Mouse (Mus musculus): ENCODE data around the gene 9330182L06Rik. TPM values are rescaled to one million over a fixed set of nuclear protein-coding genes. Genes with fewer than 3 reads are reported as not detected.

9330182L06Rik gene
- polyA plus RNA-seq, 1 experiment from 2014 or later: 3.3 TPM

DNA sequence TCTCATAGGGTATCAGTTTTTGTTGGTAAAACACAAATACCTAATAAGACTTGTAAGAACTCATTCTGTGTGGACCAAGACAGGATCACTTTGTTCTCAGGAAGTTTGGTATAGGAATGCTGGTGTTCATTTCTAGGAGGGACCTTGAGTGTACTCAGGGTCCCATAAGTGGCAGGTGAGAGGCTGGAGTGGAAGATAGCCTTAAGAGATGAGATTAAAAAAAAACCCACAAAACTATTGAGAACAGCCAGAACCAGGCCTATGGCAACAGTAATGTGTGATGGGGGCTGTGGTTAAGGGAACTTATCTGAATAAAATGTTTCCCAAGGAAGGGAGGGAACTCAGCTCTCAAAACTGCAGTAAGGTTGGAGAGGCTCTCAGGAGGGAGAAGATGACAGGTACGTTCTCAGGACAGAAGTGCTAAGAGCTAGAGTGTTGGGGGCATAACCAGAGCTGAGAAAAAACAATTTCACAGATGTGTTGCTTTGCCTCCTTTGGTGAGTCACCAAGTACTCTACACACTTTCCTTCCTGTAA is 126.0 kb downstream of the 9330182L06Rik start:
- ATAC-seq (ENCODE audit: low FRiP score, low TSS enrichment): no peak

DNA sequence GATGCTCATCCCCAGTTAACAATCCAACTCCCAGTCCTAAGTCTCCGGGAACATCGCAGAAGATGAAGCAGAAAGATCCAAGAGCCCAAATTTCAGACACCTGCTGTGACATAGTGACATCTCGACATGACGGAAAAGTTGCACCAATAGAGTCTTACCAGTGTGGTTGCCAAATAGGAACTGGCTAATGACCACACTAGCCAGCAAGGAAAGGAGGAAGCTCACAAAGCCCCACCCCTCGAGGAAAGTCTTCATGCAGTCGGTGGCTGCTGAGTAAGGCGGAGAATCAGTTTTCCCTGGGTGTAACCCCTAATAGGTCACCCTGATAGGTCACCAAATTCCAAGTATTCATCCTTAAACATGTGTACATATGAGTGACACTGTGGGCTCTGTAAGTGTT is 151.2 kb downstream of the 9330182L06Rik start:
- H3K27me3 ChIP-seq (ENCODE audit: control insufficient read depth, insufficient read depth, low read length): no peaks in the 10 kb centered on the region
- no peak overlapping the region for H3K9ac ChIP-seq (ENCODE audit: low read depth, low read length)
- H3K4me1 ChIP-seq (ENCODE audit: control insufficient read depth, insufficient read depth, low read length): no peaks in the 10 kb centered on the region
- H3K4me2 ChIP-seq (replicated peaks; ENCODE audit: low read depth, low read length): no peak overlapping the region
- H3K36me3 ChIP-seq (ENCODE audit: control insufficient read depth, insufficient read depth, low read length): no peaks in the 10 kb centered on the region
- H3K4me3 ChIP-seq (ENCODE audit: low read length): no peak overlapping the region
- H3K9me3 ChIP-seq (ENCODE audit: control insufficient read depth, low read length): no peaks in the 10 kb centered on the region
- WGBS: 89% methylated on average over 7 of the region's 7 CpGs
- H3K27ac ChIP-seq (ENCODE audit: low read depth, low read length): no peak overlapping the region
- ATAC-seq (ENCODE audit: low FRiP score, low TSS enrichment): no peak

More for the DNA sequence above, 126.0 kb downstream of the 9330182L06Rik start:
- no peaks in the 10 kb centered on the region for H3K27me3 ChIP-seq (ENCODE audit: control insufficient read depth, insufficient read depth, low read length)
- H3K36me3 ChIP-seq (ENCODE audit: control insufficient read depth, insufficient read depth, low read length): no peaks in the 10 kb centered on the region
- H3K9me3 ChIP-seq (ENCODE audit: control insufficient read depth, low read length): no peaks in the 10 kb centered on the region
- H3K27ac ChIP-seq (ENCODE audit: low read depth, low read length): no peak overlapping the region
- 43% methylated on average over 1 of the region's 1 CpGs for WGBS
- no peak overlapping the region for H3K4me3 ChIP-seq (ENCODE audit: low read length)
- no peaks in the 10 kb centered on the region for H3K4me1 ChIP-seq (ENCODE audit: control insufficient read depth, insufficient read depth, low read length)
- H3K9ac ChIP-seq (ENCODE audit: low read depth, low read length): no peak overlapping the region
- H3K4me2 ChIP-seq (replicated peaks; ENCODE audit: low read depth, low read length): no peak overlapping the region

DNA sequence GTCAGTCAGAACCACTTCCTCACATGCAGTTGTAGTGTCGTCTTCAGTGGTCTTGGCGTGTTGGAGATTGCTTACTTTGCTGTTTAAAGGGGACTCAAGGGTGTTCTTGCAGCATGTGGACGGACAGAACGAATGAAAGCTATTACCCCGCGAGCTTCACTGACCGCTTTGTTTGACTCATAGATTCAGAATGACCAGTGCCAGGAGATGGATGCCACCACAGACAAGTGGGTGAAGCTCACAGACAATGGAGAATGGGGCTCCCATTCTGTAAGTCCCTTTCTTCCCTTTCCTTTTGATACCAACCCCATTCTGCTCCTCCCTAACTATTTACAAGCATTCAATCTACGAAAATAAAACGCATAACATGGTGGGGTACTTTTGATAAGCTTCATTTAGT is 151.9 kb downstream of the 9330182L06Rik start:
- Histone ChIP-seq H3K4me1 (ENCODE audit: control insufficient read depth, insufficient read depth, low read length) (no peaks in the 10 kb centered on the region), H3K36me3 (ENCODE audit: control insufficient read depth, insufficient read depth, low read length) (no peaks in the 10 kb centered on the region), H3K9me3 (ENCODE audit: control insufficient read depth, low read length) (no peaks in the 10 kb centered on the region), H3K27ac (ENCODE audit: low read depth, low read length) (no peak overlapping the region), H3K9ac (ENCODE audit: low read depth, low read length) (no peak overlapping the region), H3K4me3 (ENCODE audit: low read length) (no peak overlapping the region), H3K27me3 (ENCODE audit: control insufficient read depth, insufficient read depth, low read length) (no peaks in the 10 kb centered on the region), H3K4me2 (replicated peaks; ENCODE audit: low read depth, low read length) (no peak overlapping the region)
- WGBS: 93% methylated on average over 9 of the region's 9 CpGs
- ATAC-seq (ENCODE audit: low FRiP score, low TSS enrichment): no peak

DNA sequence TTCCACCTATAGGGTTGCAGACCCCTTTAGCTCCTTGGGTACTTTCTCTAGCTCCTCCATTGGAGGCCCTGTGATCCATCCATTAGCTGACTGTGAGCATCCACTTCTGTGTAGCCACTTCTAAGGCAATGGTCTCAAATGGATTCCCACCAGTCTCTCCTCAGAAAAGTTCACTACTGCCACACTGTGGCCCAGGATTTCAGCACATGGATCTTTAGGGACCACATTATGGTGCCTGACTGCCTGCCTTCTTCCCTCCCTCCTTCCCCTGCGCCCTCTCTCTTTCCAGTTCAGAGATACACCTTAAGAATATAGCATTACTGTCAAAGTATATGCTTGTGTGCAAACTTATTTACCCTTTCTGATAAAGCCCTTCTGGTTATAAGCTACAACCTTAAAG is 154.0 kb downstream of the 9330182L06Rik start:
- no peaks in the 10 kb centered on the region for H3K9me3 ChIP-seq (ENCODE audit: control insufficient read depth, low read length)
- H3K9ac ChIP-seq (ENCODE audit: low read depth, low read length): no peak overlapping the region
- 0 out of 2 replicates have a peak, but pooled peaks have one; percentile 46 for ATAC-seq (ENCODE audit: low FRiP score, low TSS enrichment)
- H3K4me2 ChIP-seq (replicated peaks; ENCODE audit: low read depth, low read length): no peak overlapping the region
- H3K27me3 ChIP-seq (ENCODE audit: control insufficient read depth, insufficient read depth, low read length): no peaks in the 10 kb centered on the region
- H3K4me3 ChIP-seq (ENCODE audit: low read length): no peak overlapping the region
- H3K27ac ChIP-seq (ENCODE audit: low read depth, low read length): no peak overlapping the region
- H3K36me3 ChIP-seq (ENCODE audit: control insufficient read depth, insufficient read depth, low read length): no peaks in the 10 kb centered on the region
- 46% methylated on average over 1 of the region's 1 CpGs for WGBS
- H3K4me1 ChIP-seq (ENCODE audit: control insufficient read depth, insufficient read depth, low read length): no peaks in the 10 kb centered on the region

DNA sequence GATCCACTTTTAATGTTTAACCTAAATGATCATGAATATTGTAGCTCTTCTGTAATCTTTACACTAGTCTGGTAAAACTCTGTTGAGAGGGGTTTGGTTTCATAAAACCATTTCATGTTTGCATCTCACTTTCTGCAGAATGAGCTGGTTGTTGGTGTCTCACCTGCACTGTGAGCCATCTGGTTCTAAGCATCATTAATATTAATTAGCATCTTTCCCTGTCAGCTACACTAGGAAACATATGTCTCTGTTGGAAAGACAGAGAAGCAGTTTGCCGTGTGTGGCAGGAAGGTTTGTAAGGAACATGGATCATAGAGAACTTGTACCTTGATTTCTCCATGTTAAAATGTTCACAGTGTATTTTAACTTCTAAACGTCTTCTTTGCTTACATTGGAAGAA is 158.5 kb downstream of the 9330182L06Rik start:
- 61% methylated on average over 2 of the region's 2 CpGs for WGBS
- no peak overlapping the region for H3K4me3 ChIP-seq (ENCODE audit: low read length)
- no peak for ATAC-seq (ENCODE audit: low FRiP score, low TSS enrichment)

DNA sequence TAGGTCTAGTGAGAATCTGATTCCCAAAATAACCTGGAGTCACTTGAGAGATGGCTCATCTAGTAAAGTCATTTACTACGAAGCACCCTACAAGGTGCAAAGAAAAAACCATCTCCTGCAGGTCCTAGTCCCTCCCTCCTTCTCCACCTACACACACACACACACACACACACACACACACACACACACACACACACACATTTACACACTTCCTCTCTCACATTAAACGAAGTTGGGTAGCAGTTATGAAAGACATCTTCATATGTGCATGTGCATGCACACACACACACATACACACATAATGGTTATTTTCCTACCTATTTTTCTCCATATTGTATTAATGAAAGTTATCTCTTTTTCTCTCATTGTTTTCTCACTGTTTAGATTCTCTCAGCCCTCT is 161.2 kb downstream of the 9330182L06Rik start:
- WGBS: 50% methylated on average over 2 of the region's 2 CpGs
- Histone ChIP-seq H3K4me3 (ENCODE audit: low read length) (no peak overlapping the region), H3K4me2 (replicated peaks; ENCODE audit: low read depth, low read length) (no peak overlapping the region), H3K4me1 (ENCODE audit: control insufficient read depth, insufficient read depth, low read length) (no peaks in the 10 kb centered on the region), H3K27me3 (ENCODE audit: control insufficient read depth, insufficient read depth, low read length) (no peaks in the 10 kb centered on the region), H3K36me3 (ENCODE audit: control insufficient read depth, insufficient read depth, low read length) (no peaks in the 10 kb centered on the region), H3K27ac (ENCODE audit: low read depth, low read length) (no peak overlapping the region), H3K9ac (ENCODE audit: low read depth, low read length) (no peak overlapping the region), H3K9me3 (ENCODE audit: control insufficient read depth, low read length) (no peaks in the 10 kb centered on the region)
- no peak for ATAC-seq (ENCODE audit: low FRiP score, low TSS enrichment)

More for the DNA sequence above, 158.5 kb downstream of the 9330182L06Rik start:
- Histone ChIP-seq H3K4me2 (replicated peaks; ENCODE audit: low read depth, low read length) (no peak overlapping the region), H3K9ac (ENCODE audit: low read depth, low read length) (no peak overlapping the region), H3K9me3 (ENCODE audit: control insufficient read depth, low read length) (no peaks in the 10 kb centered on the region), H3K27me3 (ENCODE audit: control insufficient read depth, insufficient read depth, low read length) (no peaks in the 10 kb centered on the region), H3K4me1 (ENCODE audit: control insufficient read depth, insufficient read depth, low read length) (no peaks in the 10 kb centered on the region), H3K27ac (ENCODE audit: low read depth, low read length) (no peak overlapping the region), H3K36me3 (ENCODE audit: control insufficient read depth, insufficient read depth, low read length) (no peaks in the 10 kb centered on the region)

DNA sequence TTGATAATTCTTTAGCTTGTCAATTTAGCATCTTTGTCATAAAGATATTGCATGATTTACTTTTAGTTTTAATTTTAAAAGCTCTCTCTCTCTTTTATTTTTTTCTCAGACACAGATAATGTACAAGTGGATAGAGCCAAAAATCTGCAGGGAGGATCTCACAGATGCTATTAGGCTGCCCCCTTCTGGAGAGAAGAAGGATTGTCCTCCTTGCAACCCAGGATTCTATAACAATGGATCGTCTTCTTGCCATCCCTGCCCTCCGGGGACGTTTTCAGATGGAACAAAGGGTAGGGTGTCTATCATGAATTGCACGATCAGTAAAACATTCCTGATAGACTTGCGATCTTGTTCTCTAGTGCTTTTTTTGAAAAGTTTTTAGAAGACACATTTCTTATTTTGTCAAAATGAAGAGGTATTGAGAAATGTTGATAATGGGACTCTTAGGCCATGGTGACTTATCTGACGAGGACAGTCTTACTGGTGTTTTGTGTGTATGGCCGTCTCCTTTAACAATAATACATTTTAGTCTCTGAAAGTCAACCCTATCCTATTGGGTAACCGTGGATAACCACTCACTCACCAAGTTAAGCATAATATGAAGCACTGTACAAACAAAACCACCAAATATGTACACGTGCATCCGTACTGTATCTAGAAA is 161.8 kb downstream of the 9330182L06Rik start:
- Histone ChIP-seq H3K4me2 (replicated peaks; ENCODE audit: low read depth, low read length) (no peak overlapping the region), H3K9me3 (ENCODE audit: control insufficient read depth, low read length) (no peaks in the 10 kb centered on the region), H3K4me3 (ENCODE audit: low read length) (no peak overlapping the region), H3K36me3 (ENCODE audit: control insufficient read depth, insufficient read depth, low read length) (no peaks in the 10 kb centered on the region), H3K4me1 (ENCODE audit: control insufficient read depth, insufficient read depth, low read length) (no peaks in the 10 kb centered on the region), H3K9ac (ENCODE audit: low read depth, low read length) (no peak overlapping the region), H3K27ac (ENCODE audit: low read depth, low read length) (no peak overlapping the region), H3K27me3 (ENCODE audit: control insufficient read depth, insufficient read depth, low read length) (no peaks in the 10 kb centered on the region)
- WGBS: 55% methylated on average over 10 of the region's 10 CpGs
- ATAC-seq (ENCODE audit: low FRiP score, low TSS enrichment): no peak

DNA sequence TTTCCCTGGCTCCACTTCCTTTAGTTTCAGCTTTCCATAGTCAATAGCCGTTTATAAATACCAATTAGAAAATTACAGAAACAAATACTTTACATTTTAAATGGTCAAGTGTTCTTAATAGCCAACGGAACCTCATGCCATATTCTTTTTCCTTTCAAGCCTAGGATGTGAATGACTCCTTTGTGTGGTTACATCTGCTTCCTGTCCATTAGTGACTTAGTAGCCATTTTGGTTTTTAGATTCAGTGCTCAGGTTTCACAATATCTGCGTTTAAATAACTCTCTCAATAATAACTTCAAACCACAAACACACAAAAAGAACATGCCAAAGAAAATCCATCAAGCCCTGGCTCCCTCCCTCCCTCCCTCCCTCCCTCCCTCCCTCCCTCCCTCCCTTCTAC is 162.8 kb downstream of the 9330182L06Rik start:
- no peak overlapping the region for H3K9ac ChIP-seq (ENCODE audit: low read depth, low read length)
- no peak overlapping the region for H3K27ac ChIP-seq (ENCODE audit: low read depth, low read length)
- H3K9me3 ChIP-seq (ENCODE audit: control insufficient read depth, low read length): no peaks in the 10 kb centered on the region
- ATAC-seq (ENCODE audit: low FRiP score, low TSS enrichment): no peak
- no peaks in the 10 kb centered on the region for H3K4me1 ChIP-seq (ENCODE audit: control insufficient read depth, insufficient read depth, low read length)
- no peak overlapping the region for H3K4me3 ChIP-seq (ENCODE audit: low read length)
- H3K36me3 ChIP-seq (ENCODE audit: control insufficient read depth, insufficient read depth, low read length): no peaks in the 10 kb centered on the region
- no peak overlapping the region for H3K4me2 ChIP-seq (replicated peaks; ENCODE audit: low read depth, low read length)
- WGBS: 77% methylated on average over 3 of the region's 3 CpGs
- H3K27me3 ChIP-seq (ENCODE audit: control insufficient read depth, insufficient read depth, low read length): no peaks in the 10 kb centered on the region

DNA sequence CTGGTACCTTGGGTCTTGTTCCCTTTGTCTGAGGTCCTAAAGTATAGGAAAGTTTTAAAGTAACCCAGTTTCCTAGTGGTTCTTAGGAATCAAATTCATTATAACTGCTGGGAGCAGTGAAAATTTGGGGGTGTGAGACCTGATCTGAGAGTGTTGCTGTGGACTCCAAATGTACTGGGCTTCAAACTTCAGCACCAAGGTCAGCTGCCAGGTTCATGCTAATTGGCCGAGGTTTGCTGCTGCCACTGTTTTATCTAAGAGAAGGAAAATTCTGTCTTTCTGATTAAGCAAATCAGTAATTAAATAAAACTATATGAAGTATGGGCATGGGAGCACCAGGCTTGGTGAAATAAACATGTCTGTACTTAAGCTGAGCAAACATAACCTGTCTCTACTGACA is 180.2 kb downstream of the 9330182L06Rik start:
- Histone ChIP-seq H3K9ac (ENCODE audit: low read depth, low read length) (no peak overlapping the region), H3K4me1 (ENCODE audit: control insufficient read depth, insufficient read depth, low read length) (no peaks in the 10 kb centered on the region), H3K27ac (ENCODE audit: low read depth, low read length) (no peak overlapping the region), H3K4me2 (replicated peaks; ENCODE audit: low read depth, low read length) (no peak overlapping the region), H3K27me3 (ENCODE audit: control insufficient read depth, insufficient read depth, low read length) (no peaks in the 10 kb centered on the region), H3K4me3 (ENCODE audit: low read length) (no peak overlapping the region), H3K36me3 (ENCODE audit: control insufficient read depth, insufficient read depth, low read length) (no peaks in the 10 kb centered on the region), H3K9me3 (ENCODE audit: control insufficient read depth, low read length) (no peaks in the 10 kb centered on the region)
- ATAC-seq (ENCODE audit: low FRiP score, low TSS enrichment): no peak
- WGBS: 3% methylated on average over 1 of the region's 1 CpGs
